Mouse (Mus musculus): ENCODE results near the gene Abcg3. TPM values are rescaled to one million over a fixed set of nuclear protein-coding genes. Genes with fewer than 3 reads are reported as not detected.
"Not testable (repeated sequence)": the region's sequence is repeated elsewhere in the genome, so short reads cannot be mapped to it uniquely, and the experiment has no call there.

The Abcg3 gene
- polyA plus RNA-seq, 1 experiment from 2014 or later = 0.25 TPM

DNA sequence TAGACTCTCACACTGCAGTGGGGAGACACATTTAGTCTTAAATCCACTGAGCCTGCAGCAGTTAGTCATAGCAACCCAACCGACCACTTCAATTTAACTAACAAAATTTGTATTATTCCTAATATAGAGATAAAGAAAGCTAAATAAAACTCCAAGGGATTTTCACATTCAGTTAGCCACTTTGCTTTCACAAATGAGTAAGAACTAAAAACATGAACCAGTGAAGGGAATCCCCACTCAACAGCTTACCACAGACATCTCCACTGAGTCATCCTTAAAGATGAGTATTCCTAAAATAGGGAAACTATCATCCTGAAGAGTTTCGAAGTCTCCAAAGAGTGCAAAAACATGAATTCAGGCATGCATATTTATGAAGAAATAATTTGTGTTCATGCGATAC is 27.3 kb downstream of the Abcg3 start:
- no peak for ATAC-seq (ENCODE audit: low read depth)
- WGBS = 97% methylated on average over 3 of the region's 3 CpGs

DNA sequence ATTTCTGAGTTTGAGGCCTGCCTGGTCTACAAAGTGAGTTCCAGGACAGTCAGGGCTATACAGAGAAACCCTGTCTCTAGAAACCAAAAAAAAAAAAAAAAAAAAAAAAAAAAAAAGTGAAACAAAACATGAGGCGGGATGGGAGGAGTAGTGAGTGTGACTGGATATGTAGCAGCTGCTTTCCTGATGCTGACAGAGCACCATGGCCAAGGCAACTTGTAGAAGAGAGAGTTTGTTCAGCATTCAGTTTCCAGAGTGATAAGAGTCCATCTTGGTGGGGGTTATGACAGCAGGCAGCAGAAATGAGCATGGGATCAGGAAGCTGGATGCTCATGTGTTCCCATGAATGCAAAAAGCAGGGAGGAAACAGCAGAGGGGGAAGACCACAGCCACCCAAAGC is 35.6 kb downstream of the Abcg3 start:
- no peak for ATAC-seq (ENCODE audit: low read depth)
- Histone ChIP-seq H3K36me3 (ENCODE audit: control insufficient read depth, insufficient read depth, low read length) (no peaks in the 10 kb centered on the region), H3K27ac (ENCODE audit: low read depth, low read length) (no peak overlapping the region), H3K4me3 (ENCODE audit: low read depth, low read length) (no peak overlapping the region), H3K27me3 (ENCODE audit: control insufficient read depth, insufficient read depth, low read length) (no peaks in the 10 kb centered on the region), H3K9ac (replicated peaks; ENCODE audit: low read depth, low read length) (no peak overlapping the region), H3K4me2 (ENCODE audit: low read depth, low read length) (no peak overlapping the region), H3K9me3 (ENCODE audit: control insufficient read depth, low read length) (no peaks in the 10 kb centered on the region), H3K4me1 (ENCODE audit: control insufficient read depth, insufficient read depth, low read length) (no peaks in the 10 kb centered on the region)
- 87% methylated on average over 1 of the region's 1 CpGs for WGBS

More for the DNA sequence above, 27.3 kb downstream of the Abcg3 start:
- Histone ChIP-seq H3K27me3 (ENCODE audit: control insufficient read depth, insufficient read depth, low read length) (no peaks in the 10 kb centered on the region), H3K4me3 (ENCODE audit: low read depth, low read length) (no peak overlapping the region), H3K27ac (ENCODE audit: low read depth, low read length) (no peak overlapping the region), H3K4me1 (ENCODE audit: control insufficient read depth, insufficient read depth, low read length) (no peaks in the 10 kb centered on the region), H3K36me3 (ENCODE audit: control insufficient read depth, insufficient read depth, low read length) (no peaks in the 10 kb centered on the region), H3K9me3 (ENCODE audit: control insufficient read depth, low read length) (no peaks in the 10 kb centered on the region), H3K4me2 (ENCODE audit: low read depth, low read length) (no peak overlapping the region), H3K9ac (replicated peaks; ENCODE audit: low read depth, low read length) (no peak overlapping the region)

DNA sequence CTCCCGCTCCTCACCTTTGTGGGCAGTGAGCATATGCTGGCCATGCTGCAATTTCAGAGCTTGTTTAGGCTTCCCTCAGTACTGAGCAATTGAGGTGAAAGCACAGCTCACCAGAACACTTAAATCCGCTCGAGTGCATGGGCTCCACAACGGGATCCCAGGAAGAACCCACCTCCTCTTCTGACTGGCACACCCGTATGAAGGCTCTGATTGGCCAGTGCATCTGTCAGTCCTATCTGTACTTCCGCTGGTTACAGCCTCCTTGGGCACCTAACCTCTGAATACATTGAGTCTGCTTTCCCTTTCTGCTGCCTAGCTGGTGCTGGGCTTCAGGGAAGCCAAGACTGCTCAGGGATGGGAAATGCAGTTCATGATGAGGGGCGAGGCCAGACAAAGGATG is 48.4 kb downstream of the Abcg3 start:
- Histone ChIP-seq H3K4me1 (ENCODE audit: control insufficient read depth, insufficient read depth, low read length) (no peaks in the 10 kb centered on the region), H3K36me3 (ENCODE audit: control insufficient read depth, insufficient read depth, low read length) (no peaks in the 10 kb centered on the region), H3K9ac (replicated peaks; ENCODE audit: low read depth, low read length) (no peak overlapping the region), H3K27me3 (ENCODE audit: control insufficient read depth, insufficient read depth, low read length) (no peaks in the 10 kb centered on the region), H3K4me3 (ENCODE audit: low read depth, low read length) (no peak overlapping the region), H3K27ac (ENCODE audit: low read depth, low read length) (no peak overlapping the region), H3K9me3 (ENCODE audit: control insufficient read depth, low read length) (no peaks in the 10 kb centered on the region), H3K4me2 (ENCODE audit: low read depth, low read length) (no peak overlapping the region)
- WGBS = 91% methylated on average over 7 of the region's 7 CpGs
- no peak for ATAC-seq (ENCODE audit: low read depth)

DNA sequence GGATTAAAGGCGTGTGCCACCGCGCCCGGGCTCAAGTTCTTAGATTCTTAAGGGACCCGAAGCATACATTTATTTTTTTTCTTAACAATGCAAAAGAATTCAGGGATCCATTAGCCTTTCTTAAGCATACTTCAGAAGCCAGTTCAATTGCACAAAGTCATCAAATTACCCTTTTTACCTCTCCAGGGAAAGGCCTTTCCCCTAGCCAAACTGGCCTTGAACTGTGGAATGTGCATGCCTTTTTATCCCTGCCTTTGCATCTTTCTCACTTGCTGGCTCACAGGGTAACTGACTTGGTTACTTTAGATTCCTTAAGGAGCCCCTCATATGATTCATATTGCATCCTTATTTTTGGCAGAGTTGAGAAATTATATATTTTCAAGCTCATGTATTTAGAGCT is 76.0 kb downstream of the Abcg3 start:
- H3K36me3 ChIP-seq (ENCODE audit: control insufficient read depth, insufficient read depth, low read length); H3K27ac ChIP-seq (ENCODE audit: low read depth, low read length); ATAC-seq (ENCODE audit: low read depth); H3K4me1 ChIP-seq (ENCODE audit: control insufficient read depth, insufficient read depth, low read length); H3K9ac ChIP-seq (replicated peaks; ENCODE audit: low read depth, low read length); H3K4me2 ChIP-seq (ENCODE audit: low read depth, low read length); H3K9me3 ChIP-seq (ENCODE audit: control insufficient read depth, low read length); H3K27me3 ChIP-seq (ENCODE audit: control insufficient read depth, insufficient read depth, low read length); H3K4me3 ChIP-seq (ENCODE audit: low read depth, low read length): not testable (repeated sequence)
- 91% methylated on average over 5 of the region's 5 CpGs for WGBS

Other genes with a start within 250 kb of the Abcg3 start
- gene Zfp951, start 122.6 kb downstream of the Abcg3 start, polyA plus RNA-seq (2014; fragmentation: Nextera tagmentation; extraction: Ambion mirVana) = 5.9 and 6.2 TPM in 2 replicates
- gene Gbp9, start 156.8 kb upstream of the Abcg3 start, polyA plus RNA-seq (2014; fragmentation: Nextera tagmentation; extraction: Ambion mirVana) = 0.44 and 3.0 TPM in 2 replicates
- 0.67 TPM in 1 of 2 replicates, not detected in the other for gene Gbp8, start 156.8 kb upstream of the Abcg3 start, polyA plus RNA-seq (2014; fragmentation: Nextera tagmentation; extraction: Ambion mirVana)
- 0.12 and 3.0 TPM in 2 replicates for gene Gbp4, start 156.9 kb upstream of the Abcg3 start, polyA plus RNA-seq (2014; fragmentation: Nextera tagmentation; extraction: Ambion mirVana)